Comparison of ENCODE assay signal across 14 mouse cellular contexts in genomic region chr7:38179896-38180295, GRCm38 (mm10).
"Had no signal": no experiment of that assay in that cellular context is flagged by ENCODE, and none has a peak within 500 bp of the region (broad histone marks: within the 10 kb centered on the region; RNA-seq: fewer than 3 reads in every experiment).

No protein-coding gene starts in this region.

- DNase-seq: lung, adult 18-20 months; lung, embryonic 14.5 days; lung, postnatal 10 days; lung, postnatal 4 days; midbrain, embryonic 14.5 days; right cerebral cortex, postnatal 25 days; right cerebral cortex, postnatal 4 days; spleen, adult 18-20 months; thymus, adult 18-20 months; thymus, postnatal 14 days; thymus, postnatal 36 days had no signal

- H3K4me3 ChIP-seq: midbrain, embryonic 10.5 days; midbrain, embryonic 12.5 days; neural tube, embryonic 12.5 days had no signal

- H3K27ac ChIP-seq: midbrain, embryonic 10.5 days; midbrain, embryonic 12.5 days; neural tube, embryonic 12.5 days had no signal
